Mouse (Mus musculus): ENCODE data around the gene Cacng1. TPM values are rescaled to one million over a fixed set of nuclear protein-coding genes. Genes with fewer than 3 reads are reported as not detected.

Cacng1 gene
- under 1 TPM in 1 of 2 experiments, not detected in 1; 0.22 TPM for total RNA-seq (2021)
- long read RNA-seq, experiment 1: 0 reads
- long read RNA-seq, experiment 2, partial matches to known transcripts: 2 of 3 reads
- long read RNA-seq, experiment 2, other reads (novel, unspliced or antisense): 0 of 3 reads

- DNase-seq (ENCODE audit: low spot score in 2 of 2): no peak
These were observed at the start of gene Cacng1 for GRCm38 (mm10) chr11:107716332-107716938. Gene Cacng1, minus strand, starts transcription at chr11:107716522.

GRCm38 (mm10) chr11:107762688-107763460 is 46.6 kb upstream of the Cacng1 start:
- no peak for DNase-seq (ENCODE audit: low spot score in 2 of 2)

- DNase-seq (ENCODE audit: low spot score in 2 of 2): no peak
These were observed 45.6 kb upstream of the Cacng1 start for GRCm38 (mm10) chr11:107761790-107762500.

GRCm38 (mm10) chr11:107760001-107760400 is 43.7 kb upstream of the Cacng1 start:
- no peak for DNase-seq (ENCODE audit: low spot score in 2 of 2)

- no peak for DNase-seq (ENCODE audit: low spot score in 2 of 2)
These were observed 43.2 kb upstream of the Cacng1 start for GRCm38 (mm10) chr11:107759516-107759915.

- no peak for DNase-seq (ENCODE audit: low spot score in 2 of 2)
These were observed 32.8 kb upstream of the Cacng1 start for GRCm38 (mm10) chr11:107749114-107749513.

- no peak for DNase-seq (ENCODE audit: low spot score in 2 of 2)
These were observed 32.1 kb upstream of the Cacng1 start for GRCm38 (mm10) chr11:107748243-107749035.

GRCm38 (mm10) chr11:107743100-107743499 is 26.8 kb upstream of the Cacng1 start:
- DNase-seq (ENCODE audit: low spot score in 2 of 2): no peak

GRCm38 (mm10) chr11:107738418-107739099 is 22.2 kb upstream of the Cacng1 start:
- DNase-seq (ENCODE audit: low spot score in 2 of 2): no peak

GRCm38 (mm10) chr11:107737886-107738285 is 21.6 kb upstream of the Cacng1 start:
- no peak for DNase-seq (ENCODE audit: low spot score in 2 of 2)

- no peak for DNase-seq (ENCODE audit: low spot score in 2 of 2)
These were observed 17.8 kb upstream of the Cacng1 start for GRCm38 (mm10) chr11:107734133-107734532.

GRCm38 (mm10) chr11:107731498-107731897 is 15.2 kb upstream of the Cacng1 start:
- DNase-seq (ENCODE audit: low spot score in 2 of 2): no peak

GRCm38 (mm10) chr11:107730940-107731339 is 14.6 kb upstream of the Cacng1 start:
- DNase-seq (ENCODE audit: low spot score in 2 of 2): no peak

GRCm38 (mm10) chr11:107729141-107729540 is 12.8 kb upstream of the Cacng1 start:
- no peak for DNase-seq (ENCODE audit: low spot score in 2 of 2)

GRCm38 (mm10) chr11:107728073-107728863 is 11.9 kb upstream of the Cacng1 start:
- no peak for DNase-seq (ENCODE audit: low spot score in 2 of 2)

- DNase-seq (ENCODE audit: low spot score in 2 of 2): no peak
These were observed 8.3 kb upstream of the Cacng1 start for GRCm38 (mm10) chr11:107724603-107725002.

- no peak for DNase-seq (ENCODE audit: low spot score in 2 of 2)
These were observed 4.7 kb upstream of the Cacng1 start for GRCm38 (mm10) chr11:107721057-107721456.

- DNase-seq (ENCODE audit: low spot score in 2 of 2): no peak
These were observed 4.1 kb upstream of the Cacng1 start for GRCm38 (mm10) chr11:107720264-107721021.

- DNase-seq (ENCODE audit: low spot score in 2 of 2): no peak
These were observed 2.0 kb downstream of the Cacng1 start for GRCm38 (mm10) chr11:107714368-107714767.

Measured in adrenal gland, adult 18-20 months (tissue).